Mouse (Mus musculus) left cerebral cortex, postnatal 14 days (tissue): ENCODE data around the gene Slc35d1. TPM values are rescaled to one million over a fixed set of nuclear protein-coding genes. Genes with fewer than 3 reads are reported as not detected.

Experiments used
- total RNA-seq, 2 experiments: library from RNA; stranded (reverse); gene quantifications; 2 replicates each; pipeline ENCODE4 v1.2.3; 2021

Gene Slc35d1
- total RNA-seq, 2 experiments from 2014 or later, result 12.6 to 14.6 TPM

Other genes starting within 250 kb of the Slc35d1 start
- gene Tctex1d1, start 236.6 kb downstream of the Slc35d1 start, total RNA-seq, result under 1 TPM; 0.66 to 0.72 TPM
- 1 to 10 TPM in 1 of 2 experiments, under 1 TPM in 1; 0.63 to 1.1 TPM for gene Insl5, start 188.3 kb downstream of the Slc35d1 start, total RNA-seq
- gene Mier1, start 100.8 kb downstream of the Slc35d1 start, total RNA-seq, result 10 to 100 TPM; 43.1 to 46.0 TPM
- gene Wdr78, start 100.6 kb downstream of the Slc35d1 start, total RNA-seq, result 10 to 100 TPM; 10.5 to 11.0 TPM
- not detected for gene 4921539E11Rik, start 75.7 kb upstream of the Slc35d1 start, total RNA-seq
- gene Oma1, start 98.6 kb upstream of the Slc35d1 start, total RNA-seq, result 1 to 10 TPM; 6.1 to 9.5 TPM